Mouse (Mus musculus) right cerebral cortex, postnatal 4 days (tissue): ENCODE data around the gene Krt5.
"Not testable (repeated sequence)": the region's sequence is repeated elsewhere in the genome, so short reads cannot be mapped to it uniquely, and the experiment has no call there.

Source experiments
- DNase-seq: peaks from one replicate; pipeline ENCODE4 v3.0.0-alpha.2; 2022

The Krt5 gene

GRCm38 (mm10) chr15:101712720-101713119 lies at the start of gene Krt5:
Krt5 (minus strand) TSS chr15:101712898.
- DNase-seq, result no peak

DNA sequence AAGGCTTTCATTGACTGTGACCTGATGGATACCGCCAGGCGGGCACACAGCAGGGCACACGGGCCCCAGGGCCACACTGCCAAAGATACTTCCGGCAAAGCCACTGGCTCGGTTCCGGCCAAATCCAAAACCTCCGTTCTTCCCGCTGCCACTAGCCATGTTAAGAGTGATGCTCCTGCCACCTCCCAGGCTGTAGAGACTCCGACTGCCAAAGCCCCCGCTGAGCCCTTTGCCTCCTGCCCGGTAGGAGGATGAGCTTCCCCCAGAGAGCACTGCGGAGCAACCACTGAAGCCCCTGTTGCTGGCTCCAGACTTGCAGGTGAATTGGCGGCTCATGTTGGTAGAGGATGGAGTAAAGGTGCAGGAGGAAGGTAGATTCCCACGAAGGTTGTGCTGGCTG lies 30.0 kb upstream of the Krt5 start, which contains the start of gene Krt71:
TSS of gene Krt71 (minus strand) at position 399 of the 400 bp plus-strand sequence.
- DNase-seq, result no peak

DNA sequence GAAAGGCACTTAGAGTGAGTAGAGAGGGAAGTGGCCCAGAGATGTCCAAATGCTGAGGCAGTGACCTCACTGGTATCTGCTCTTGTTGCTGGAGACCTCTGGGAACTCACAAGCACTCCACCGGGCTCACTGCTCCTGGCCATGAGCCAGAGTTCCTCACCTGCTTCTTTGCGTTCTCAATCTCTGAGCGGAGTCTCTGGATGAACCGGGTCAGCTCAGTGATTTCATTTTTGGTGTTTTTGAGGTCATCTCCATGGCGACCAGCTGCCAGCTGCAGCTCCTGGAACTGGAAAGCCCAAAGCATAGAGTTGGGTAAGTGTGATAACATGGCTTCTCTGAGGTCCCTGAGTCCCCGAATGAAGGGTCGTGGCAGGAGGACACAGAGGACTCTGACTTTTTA lies 25.1 kb upstream of the Krt5 start:
- DNase-seq, result no peak

DNA sequence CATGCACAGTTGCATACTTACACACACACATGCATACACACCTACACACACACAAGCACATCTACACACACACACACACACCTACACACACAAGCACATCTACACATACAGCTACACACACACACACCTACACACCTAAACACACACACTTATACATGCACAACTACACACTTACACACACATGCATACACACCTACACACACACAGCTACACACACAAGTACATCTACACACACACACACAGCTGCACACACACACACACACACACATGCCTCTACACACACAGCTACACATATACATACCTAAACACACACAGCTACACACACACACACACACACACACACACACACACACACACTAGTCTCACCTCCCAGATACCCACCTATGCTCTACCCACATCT lies 18.0 kb upstream of the Krt5 start:
- no peak for DNase-seq

GRCm38 (mm10) chr15:101724686-101725085 lies 12.0 kb upstream of the Krt5 start:
- DNase-seq, result no peak

DNA sequence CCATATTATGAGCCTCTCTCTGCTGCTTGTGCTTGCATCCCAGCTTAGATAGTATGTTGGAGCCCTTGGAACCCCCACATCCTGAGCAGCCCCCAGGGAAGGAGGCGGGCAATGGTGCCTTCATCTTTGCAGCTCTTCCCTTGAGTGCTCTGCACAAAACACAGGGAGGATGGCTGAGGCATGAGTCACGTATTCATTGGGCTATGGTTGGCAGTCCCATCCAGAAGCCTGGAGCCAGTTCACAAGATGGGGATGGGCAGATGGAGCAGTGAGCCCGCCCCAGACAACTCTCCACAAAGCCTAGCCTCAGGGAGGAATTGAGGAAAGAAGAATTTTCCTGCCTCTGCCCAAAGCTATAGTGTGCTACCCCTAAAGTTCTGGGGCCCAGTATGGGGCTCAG lies 3.1 kb upstream of the Krt5 start:
- no peak for DNase-seq

DNA sequence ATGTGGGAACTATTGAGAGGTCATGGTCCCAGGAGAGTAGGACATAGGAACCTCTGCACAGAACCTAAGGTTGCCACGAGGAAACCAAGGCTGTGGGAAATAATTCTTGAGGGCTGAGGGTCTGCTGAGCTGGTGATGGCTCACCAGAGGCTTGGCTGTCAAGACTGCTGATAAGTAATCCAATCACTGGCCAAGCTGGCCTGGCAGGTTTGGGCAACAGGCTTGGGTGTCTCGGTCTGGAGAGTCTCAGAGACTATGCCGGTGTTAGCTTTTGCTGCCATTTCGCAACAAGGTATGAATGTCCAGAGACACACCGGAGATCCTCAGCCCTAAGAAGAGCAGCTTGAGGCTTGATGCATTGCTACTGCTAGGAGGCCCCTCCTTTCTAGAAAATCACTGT lies 1.7 kb upstream of the Krt5 start:
- DNase-seq, result no peak

DNA sequence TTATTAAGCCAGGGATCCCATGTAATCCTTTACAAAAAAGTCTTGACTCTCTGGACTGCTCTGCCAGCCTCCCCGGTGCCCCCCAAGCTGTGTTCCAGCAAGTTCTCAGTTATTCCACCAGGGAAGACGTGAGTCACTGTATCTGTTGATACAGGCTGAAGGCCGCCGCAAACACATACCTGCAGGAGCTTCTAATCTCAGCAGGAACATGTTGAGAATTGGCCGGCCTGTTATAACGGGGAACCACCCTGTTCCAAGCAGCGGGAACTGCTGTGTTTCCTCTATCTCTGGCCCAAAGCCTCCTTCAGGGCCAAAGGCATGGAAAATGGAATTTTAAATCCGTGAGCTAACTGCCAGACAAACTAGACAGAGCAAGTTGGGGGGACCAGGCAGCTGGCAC lies 1.0 kb upstream of the Krt5 start:
- DNase-seq, result no peak

DNA sequence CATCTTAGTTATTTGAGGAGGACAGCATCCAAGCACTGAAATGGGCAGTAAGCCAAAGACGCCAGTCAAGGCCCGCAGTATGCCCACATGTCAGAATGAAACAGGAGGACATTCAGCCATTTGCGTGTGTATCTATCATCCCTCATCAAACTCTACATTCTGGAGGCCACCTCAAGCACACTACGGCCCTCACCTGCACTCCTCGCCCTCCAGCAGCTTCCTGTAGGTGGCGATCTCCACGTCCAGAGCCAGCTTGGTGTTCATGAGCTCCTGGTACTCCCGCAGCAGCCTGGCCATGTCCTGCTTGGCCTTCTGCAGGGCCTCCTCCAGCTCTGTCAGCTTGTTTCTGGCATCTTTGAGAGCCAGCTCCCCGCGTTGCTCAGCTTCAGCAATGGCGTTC lies 4.0 kb downstream of the Krt5 start:
- DNase-seq, result no peak

DNA sequence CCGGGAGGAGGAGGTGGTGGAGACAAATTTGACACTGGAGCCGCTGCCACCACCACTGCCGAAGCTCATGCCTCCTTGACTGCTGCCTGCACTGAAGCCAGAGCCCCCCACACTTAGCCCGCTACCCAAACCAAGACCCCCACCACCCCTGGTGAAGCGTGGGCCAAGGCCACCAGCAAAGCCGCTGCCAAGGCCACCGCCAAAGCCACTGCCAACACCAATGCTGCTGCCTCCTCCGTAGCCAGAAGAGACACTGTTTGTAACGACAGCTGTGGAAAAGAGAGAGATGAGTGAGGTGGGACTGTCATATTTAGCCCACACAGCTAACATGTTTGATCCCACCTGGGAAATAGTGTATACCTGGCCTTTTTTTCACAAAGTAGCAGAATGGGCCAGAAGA lies 5.2 kb downstream of the Krt5 start:
- DNase-seq, result no peak

GRCm38 (mm10) chr15:101704066-101704465 lies 8.6 kb downstream of the Krt5 start:
- DNase-seq, result no peak

DNA sequence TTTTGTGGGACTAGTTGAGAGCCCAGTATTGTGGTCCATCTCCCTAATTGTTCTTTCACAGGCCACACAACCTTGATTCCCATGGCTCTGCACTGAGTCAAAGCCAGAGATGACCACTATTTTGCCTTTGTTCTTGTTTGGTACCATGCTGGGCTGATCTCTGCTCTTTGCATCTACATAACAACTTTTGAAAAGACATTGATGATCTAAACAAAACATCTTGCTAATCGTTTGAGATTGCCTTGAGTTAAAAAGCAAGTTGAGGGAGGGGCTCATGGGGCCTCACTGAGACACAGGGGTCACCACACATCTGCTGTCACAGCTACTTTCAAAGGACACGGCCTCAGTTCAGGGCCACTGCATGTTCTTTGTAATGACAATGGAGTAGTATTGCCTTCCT lies 10.3 kb downstream of the Krt5 start:
- no peak for DNase-seq

- no peak for DNase-seq
Measured at GRCm38 (mm10) chr15:101699866-101700265, 12.8 kb downstream of the Krt5 start.

DNA sequence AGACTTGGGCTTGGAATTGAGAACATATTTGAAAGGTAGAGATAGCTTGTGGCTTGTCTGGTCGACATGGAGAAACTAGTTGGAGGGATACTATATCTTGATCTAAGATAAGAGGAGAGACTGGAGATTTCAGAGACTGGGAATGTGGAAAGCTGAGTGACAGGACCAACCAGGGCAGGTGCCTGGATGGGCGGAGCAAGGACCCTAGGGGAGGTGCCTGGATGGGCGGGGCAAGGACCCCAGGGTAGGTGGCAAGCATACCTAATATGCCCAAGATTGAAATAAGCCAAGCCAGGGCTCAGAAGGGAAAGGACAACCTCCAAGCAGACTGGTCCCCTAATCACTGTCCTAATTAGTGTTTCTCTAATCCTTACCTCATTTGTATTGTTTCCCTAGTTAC lies 13.5 kb downstream of the Krt5 start:
- no peak for DNase-seq

- DNase-seq, result no peak
Measured at GRCm38 (mm10) chr15:101697326-101698188, 15.1 kb downstream of the Krt5 start.

- no peak for DNase-seq
Measured at GRCm38 (mm10) chr15:101694207-101694606, 18.5 kb downstream of the Krt5 start, which contains the start of gene Krt6a. Krt6a (minus strand) TSS chr15:101694307.

GRCm38 (mm10) chr15:101690460-101690859 lies 22.2 kb downstream of the Krt5 start:
- not testable (repeated sequence) for DNase-seq

- no peak for DNase-seq
Measured at GRCm38 (mm10) chr15:101688161-101688560, 24.5 kb downstream of the Krt5 start.

- no peak for DNase-seq
Measured at GRCm38 (mm10) chr15:101680187-101680586, 32.5 kb downstream of the Krt5 start, which contains the start of gene Krt6b. Krt6b (minus strand) TSS chr15:101680287.

DNA sequence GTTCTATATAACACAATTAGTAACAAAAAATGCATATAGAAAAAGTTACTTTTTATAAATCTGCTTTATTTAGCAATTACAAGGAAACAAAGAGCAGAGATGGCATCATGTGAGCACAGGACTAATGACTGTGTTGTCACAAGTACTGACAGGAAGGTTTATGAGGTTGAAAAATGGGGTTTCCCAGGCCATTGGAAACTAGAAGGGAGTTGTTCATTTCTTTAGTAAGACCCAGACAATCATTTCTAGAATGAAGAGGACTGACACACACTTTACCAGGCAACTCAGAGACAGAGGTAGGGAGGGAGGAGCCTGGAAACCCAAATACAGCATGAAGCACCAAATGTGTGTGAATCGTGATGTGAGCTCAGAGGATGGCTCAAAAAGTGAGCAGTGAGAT lies 36.7 kb downstream of the Krt5 start:
- no peak for DNase-seq
